Comparison of ENCODE assay signal across 26 mouse cellular contexts in genomic region chr1:127750401-127751102, GRCm38 (mm10). TPM values are rescaled to one million over a fixed set of nuclear protein-coding genes. Genes with fewer than 3 reads are reported as not detected.
DNase-seq lines count a peak whose midpoint lies in the region; ATAC-seq and TF ChIP-seq lines count a peak whose summit lies in the region.
"Had no signal": no experiment of that assay in that cellular context is flagged by ENCODE, and none has a peak within 500 bp of the region (broad histone marks: within the 10 kb centered on the region; RNA-seq: fewer than 3 reads in every experiment).

No protein-coding gene starts in this region.

- no peak for TF ChIP-seq CTCF in lung, embryonic 14.5 days (IDR thresholded peaks at IDR 0.05; ENCODE audit: low read depth)
- no peak for TF ChIP-seq CTCF in layer of hippocampus, adult 2 months (conservative IDR thresholded peaks at IDR 0.05)

- peak; percentile 46; the same call in 1 of the 2 replicates for ATAC-seq in hindbrain, embryonic 13.5 days (ENCODE audit: low FRiP score)
- no peak for ATAC-seq in hindbrain, embryonic 11.5 days (ENCODE audit: low FRiP score)
- ATAC-seq in lung, embryonic 14.5 days (ENCODE audit: insufficient read depth) = peak; percentile 71
- no peak for ATAC-seq in midbrain, embryonic 16.5 days
- peak; percentile 34 for ATAC-seq in neural tube, embryonic 14.5 days (ENCODE audit: low read depth)
- ATAC-seq: CD4-positive, CD25-positive, alpha-beta regulatory T cell, adult 4 months; forebrain, embryonic 15.5 days; intestine, postnatal 0 days had no signal

- H3K27ac ChIP-seq in hindbrain, embryonic 13.5 days = no peak overlapping the region
- no peak overlapping the region for H3K27ac ChIP-seq in hindbrain, embryonic 11.5 days (ENCODE audit: low read depth, low read length)
- H3K27ac ChIP-seq in lung, embryonic 14.5 days (ENCODE audit: low read depth) = no peak overlapping the region
- H3K27ac ChIP-seq in midbrain, embryonic 16.5 days (ENCODE audit: low read length) = no peak overlapping the region; the same call in 1 of the 2 replicates
- H3K27ac ChIP-seq in midbrain, embryonic 10.5 days (replicated peaks) = no peak overlapping the region
- no peak overlapping the region for H3K27ac ChIP-seq in neural tube, embryonic 14.5 days (ENCODE audit: low read depth, low read length)
- H3K27ac ChIP-seq in layer of hippocampus, adult 2 months = no peak overlapping the region
- H3K27ac ChIP-seq: forebrain, embryonic 15.5 days; kidney, embryonic 15.5 days; left cerebral cortex, adult 2 months; stomach, embryonic 15.5 days had no signal

- H3K4me1 ChIP-seq in hindbrain, embryonic 13.5 days (replicated peaks) = peaks cover 9% of the 10 kb centered on the region; the same call in 1 of the 2 replicates
- H3K4me1 ChIP-seq in hindbrain, embryonic 11.5 days (replicated peaks; ENCODE audit: control insufficient read depth, insufficient read depth, low read length) = no peaks in the 10 kb centered on the region
- peaks cover 4% of the 10 kb centered on the region for H3K4me1 ChIP-seq in lung, embryonic 14.5 days (ENCODE audit: insufficient read depth)
- 0 out of 2 replicates have a peak, but pooled peaks cover 5% of the 10 kb centered on the region for H3K4me1 ChIP-seq in midbrain, embryonic 16.5 days (ENCODE audit: control insufficient read depth, insufficient read depth, low read length)
- no peaks in the 10 kb centered on the region for H3K4me1 ChIP-seq in midbrain, embryonic 10.5 days
- H3K4me1 ChIP-seq in neural tube, embryonic 14.5 days (ENCODE audit: control insufficient read depth, insufficient read depth, low read length) = no peaks in the 10 kb centered on the region
- H3K4me1 ChIP-seq: forebrain, embryonic 15.5 days; kidney, embryonic 15.5 days had no signal

- no peak overlapping the region for H3K4me2 ChIP-seq in hindbrain, embryonic 13.5 days
- H3K4me2 ChIP-seq in hindbrain, embryonic 11.5 days (replicated peaks; ENCODE audit: low read depth, low read length) = no peak overlapping the region
- H3K4me2 ChIP-seq in lung, embryonic 14.5 days = no peak overlapping the region; the same call in 1 of the 2 replicates
- H3K4me2 ChIP-seq in midbrain, embryonic 16.5 days (ENCODE audit: low read length) = peak overlapping the region; percentile 25
- no peak overlapping the region for H3K4me2 ChIP-seq in neural tube, embryonic 14.5 days (ENCODE audit: low read depth, low read length)
- H3K4me2 ChIP-seq: forebrain, embryonic 15.5 days; heart, embryonic 11.5 days; kidney, embryonic 15.5 days; stomach, embryonic 15.5 days had no signal

- DNase-seq in hindbrain, embryonic 11.5 days (ENCODE audit: low spot score) = no peak
- peak; percentile 74 for DNase-seq in lung, embryonic 14.5 days
- DNase-seq in lung, postnatal 4 days = no peak
- no peak for DNase-seq in midbrain, embryonic 10.5 days (ENCODE audit: low spot score)
- DNase-seq in layer of hippocampus, adult 2 months (ENCODE audit: low spot score in 2 of 2) = no peak
- DNase-seq: adrenal gland, postnatal 25 days; cerebellum, adult 9-10 months; gastrocnemius, postnatal 10 days; right cerebral cortex, adult 18-20 months; right cerebral cortex, postnatal 4 days; thymus, adult 18-20 months; thymus, postnatal 36 days had no signal

- H3K27me3 ChIP-seq in hindbrain, embryonic 13.5 days = no peaks in the 10 kb centered on the region
- no peaks in the 10 kb centered on the region for H3K27me3 ChIP-seq in hindbrain, embryonic 11.5 days (ENCODE audit: control insufficient read depth, insufficient read depth, low read length)
- no peaks in the 10 kb centered on the region for H3K27me3 ChIP-seq in lung, embryonic 14.5 days (ENCODE audit: insufficient read depth, low read length)
- no peaks in the 10 kb centered on the region for H3K27me3 ChIP-seq in midbrain, embryonic 16.5 days (ENCODE audit: control insufficient read depth, insufficient read depth, low read depth, low read length)
- no peaks in the 10 kb centered on the region for H3K27me3 ChIP-seq in midbrain, embryonic 10.5 days (ENCODE audit: low read depth, poor library complexity, severe bottlenecking)
- no peaks in the 10 kb centered on the region for H3K27me3 ChIP-seq in neural tube, embryonic 14.5 days (ENCODE audit: control insufficient read depth, insufficient read depth, low read length)
- H3K27me3 ChIP-seq: forebrain, embryonic 15.5 days; kidney, embryonic 15.5 days; stomach, embryonic 15.5 days had no signal

- no peak overlapping the region for H3K9ac ChIP-seq in hindbrain, embryonic 13.5 days
- H3K9ac ChIP-seq in hindbrain, embryonic 11.5 days (ENCODE audit: low read depth, low read length) = no peak overlapping the region
- no peak overlapping the region for H3K9ac ChIP-seq in lung, embryonic 14.5 days
- H3K9ac ChIP-seq in midbrain, embryonic 16.5 days (ENCODE audit: low read depth, low read length) = no peak overlapping the region
- no peak overlapping the region for H3K9ac ChIP-seq in neural tube, embryonic 14.5 days (replicated peaks; ENCODE audit: low read depth, low read length)
- H3K9ac ChIP-seq: forebrain, embryonic 15.5 days; kidney, embryonic 15.5 days; stomach, embryonic 15.5 days had no signal

- WGBS in hindbrain, embryonic 13.5 days = 67% methylated on average over 11 of the region's 11 CpGs
- 81% methylated on average over 11 of the region's 11 CpGs for WGBS in hindbrain, embryonic 11.5 days
- WGBS in lung, embryonic 14.5 days = 19% methylated on average over 11 of the region's 11 CpGs
- 54% methylated on average over 11 of the region's 11 CpGs for WGBS in midbrain, embryonic 16.5 days
- WGBS in midbrain, embryonic 10.5 days = 85% methylated on average over 11 of the region's 11 CpGs
- WGBS in neural tube, embryonic 14.5 days = 60% methylated on average over 11 of the region's 11 CpGs

- H3K4me3 ChIP-seq in hindbrain, embryonic 13.5 days = no peak overlapping the region
- H3K4me3 ChIP-seq in hindbrain, embryonic 11.5 days (ENCODE audit: low read depth, low read length) = no peak overlapping the region
- H3K4me3 ChIP-seq in lung, embryonic 14.5 days (ENCODE audit: low read depth, low read length) = no peak overlapping the region
- no peak overlapping the region for H3K4me3 ChIP-seq in midbrain, embryonic 16.5 days (ENCODE audit: low read depth, low read length)
- no peak overlapping the region for H3K4me3 ChIP-seq in midbrain, embryonic 10.5 days
- H3K4me3 ChIP-seq in neural tube, embryonic 14.5 days (ENCODE audit: low read depth, low read length) = no peak overlapping the region
- no peak overlapping the region for H3K4me3 ChIP-seq in layer of hippocampus, adult 2 months
- H3K4me3 ChIP-seq: forebrain, embryonic 15.5 days; kidney, embryonic 15.5 days; left cerebral cortex, adult 2 months; stomach, embryonic 15.5 days had no signal

- no peaks in the 10 kb centered on the region for H3K36me3 ChIP-seq in hindbrain, embryonic 13.5 days
- H3K36me3 ChIP-seq in hindbrain, embryonic 11.5 days (ENCODE audit: control insufficient read depth, insufficient read depth, low read length) = no peaks in the 10 kb centered on the region
- no peaks in the 10 kb centered on the region for H3K36me3 ChIP-seq in lung, embryonic 14.5 days (ENCODE audit: insufficient read depth)
- no peaks in the 10 kb centered on the region for H3K36me3 ChIP-seq in midbrain, embryonic 16.5 days (ENCODE audit: control insufficient read depth, insufficient read depth, low read length)
- no peaks in the 10 kb centered on the region for H3K36me3 ChIP-seq in midbrain, embryonic 10.5 days
- no peaks in the 10 kb centered on the region for H3K36me3 ChIP-seq in neural tube, embryonic 14.5 days (ENCODE audit: control insufficient read depth, insufficient read depth, low read length)
- H3K36me3 ChIP-seq: forebrain, embryonic 15.5 days; kidney, embryonic 15.5 days; stomach, embryonic 15.5 days had no signal

- peaks cover 5% of the 10 kb centered on the region for H3K9me3 ChIP-seq in hindbrain, embryonic 13.5 days
- H3K9me3 ChIP-seq in hindbrain, embryonic 11.5 days (ENCODE audit: control insufficient read depth, low read length) = no peaks in the 10 kb centered on the region; the same call in 1 of the 2 replicates
- no peaks in the 10 kb centered on the region for H3K9me3 ChIP-seq in lung, embryonic 14.5 days (ENCODE audit: low read depth, low read length)
- H3K9me3 ChIP-seq in midbrain, embryonic 16.5 days (replicated peaks; ENCODE audit: control insufficient read depth, low read length, poor library complexity, severe bottlenecking) = no peaks in the 10 kb centered on the region
- H3K9me3 ChIP-seq in midbrain, embryonic 10.5 days (replicated peaks) = 0 out of 2 replicates have a peak, but pooled peaks cover 6% of the 10 kb centered on the region
- no peaks in the 10 kb centered on the region; the same call in 1 of the 2 replicates for H3K9me3 ChIP-seq in neural tube, embryonic 14.5 days (ENCODE audit: control insufficient read depth, low read length)
- H3K9me3 ChIP-seq: forebrain, embryonic 15.5 days; kidney, embryonic 15.5 days; stomach, embryonic 15.5 days had no signal

RNA-seq across cellular contexts. Expression of gene Acmsd, which starts 21.3 kb away (rescaled TPM):
- 0.09 TPM in 1 of 2 replicates, not detected in the other for polyA plus RNA-seq in hindbrain, embryonic 13.5 days (2015; fragmentation: Nextera tagmentation; extraction: Ambion mirVana)
- 0.17 and 0.37 TPM in 2 replicates for polyA plus RNA-seq in hindbrain, embryonic 11.5 days (2014; fragmentation: Nextera tagmentation; extraction: Ambion mirVana)
- 0.18 and 0.45 TPM in 2 replicates for polyA plus RNA-seq in lung, embryonic 14.5 days (2014; fragmentation: Nextera tagmentation; extraction: Ambion mirVana)
- polyA plus RNA-seq in midbrain, embryonic 16.5 days (2015; fragmentation: Nextera tagmentation; extraction: Ambion mirVana) = 0.12 TPM in 1 of 2 replicates, not detected in the other
- polyA plus RNA-seq in midbrain, embryonic 10.5 days (2016; fragmentation: Nextera tagmentation; extraction: Ambion mirVana) = 0.20 and 0.47 TPM in 2 replicates
- polyA plus RNA-seq in neural tube, embryonic 14.5 days (2014; fragmentation: Nextera tagmentation; extraction: Ambion mirVana) = 0.16 TPM in 1 of 2 replicates, not detected in the other
- total RNA-seq in layer of hippocampus, adult 2 months (2021) = not detected
- total RNA-seq: adrenal gland, postnatal 25 days; gastrocnemius, postnatal 10 days; granulocyte monocyte progenitor cell, adult 5-6 weeks; layer of hippocampus, postnatal 10 days; left cerebral cortex, adult 2 months; left cerebral cortex, postnatal 36 days had no signal
- polyA plus RNA-seq: forebrain, embryonic 15.5 days; intestine, postnatal 0 days; large intestine, adult 2 months had no signal

RNA-seq across cellular contexts. Expression of gene Ccnt2, which starts 23.4 kb away (rescaled TPM):
- 113 and 124 TPM in 2 replicates for polyA plus RNA-seq in hindbrain, embryonic 13.5 days (2015; fragmentation: Nextera tagmentation; extraction: Ambion mirVana)
- 94.1 and 123 TPM in 2 replicates for polyA plus RNA-seq in hindbrain, embryonic 11.5 days (2014; fragmentation: Nextera tagmentation; extraction: Ambion mirVana)
- 81.4 and 82.5 TPM in 2 replicates for polyA plus RNA-seq in lung, embryonic 14.5 days (2014; fragmentation: Nextera tagmentation; extraction: Ambion mirVana)
- 94.9 and 110 TPM in 2 replicates for polyA plus RNA-seq in midbrain, embryonic 16.5 days (2015; fragmentation: Nextera tagmentation; extraction: Ambion mirVana)
- polyA plus RNA-seq in midbrain, embryonic 10.5 days (2016; fragmentation: Nextera tagmentation; extraction: Ambion mirVana) = 92.2 and 108 TPM in 2 replicates
- polyA plus RNA-seq in neural tube, embryonic 14.5 days (2014; fragmentation: Nextera tagmentation; extraction: Ambion mirVana) = 110 and 113 TPM in 2 replicates
- 10 to 100 TPM; 64.8 to 76.0 TPM for total RNA-seq in layer of hippocampus, adult 2 months (2021)

Comparison
In these comparisons a context has a peak if more than half of its experiments do, and no peak if none do; other contexts are left out.
1. ATAC-seq: peak in hindbrain, embryonic 13.5 days (single experiment), lung, embryonic 14.5 days (single experiment) and neural tube, embryonic 14.5 days (single experiment); none in hindbrain, embryonic 11.5 days (single experiment) and midbrain, embryonic 16.5 days (single experiment).